Mouse (Mus musculus) bone marrow macrophage, adult 2 months (primary cell): Measurements from ENCODE around the gene Gipc3. TPM values are rescaled to one million over a fixed set of nuclear protein-coding genes. Genes with fewer than 3 reads are reported as not detected.

Experiments used
- H3K27ac ChIP-seq: 2 replicates; pipeline ENCODE4 v1.5.1; 2012; ENCODE audit warnings: low read depth, low read length; ENCODE audit not compliant: insufficient read depth
- H3K4me1 ChIP-seq: 2 replicates; pipeline ENCODE4 v1.6.1; 2012; ENCODE audit warnings: low read length; ENCODE audit not compliant: control insufficient read depth, insufficient read depth
- H3K4me3 ChIP-seq: 2 replicates; pipeline ENCODE4 v1.5.1; 2012; ENCODE audit warnings: mild to moderate bottlenecking, low read length, moderate library complexity; ENCODE audit not compliant: insufficient read depth
- CTCF ChIP-seq: IDR thresholded peaks from 2 replicates; pipeline ENCODE4 v1.5.1; 2012; ENCODE audit warnings: low read depth, mild to moderate bottlenecking, low read length, moderate library complexity
- POLR2A ChIP-seq: IDR thresholded peaks from 2 replicates; pipeline ENCODE4 v1.6.1; 2012; ENCODE audit warnings: mild to moderate bottlenecking, low read depth, low read length, borderline replicate concordance
- polyA plus RNA-seq: library from polyadenylated mRNA; stranded (reverse); fragments of >200 nt; gene quantifications from 2 replicates; pipeline ENCODE4 v1.2.4, GENCODE M21; 2012; ENCODE audit not compliant: missing spikeins, insufficient read depth, insufficient read length

Gipc3 gene
- not detected in 2 replicates for polyA plus RNA-seq

GRCm38 (mm10) chr10:81342686-81343505 lies at the start of gene Gipc3:
Gene Gipc3 (minus strand): TSS chr10:81343266.
- Histone ChIP-seq H3K4me1 (peaks cover 3% of the 10 kb centered on the region; the same call in 1 of the 2 replicates), H3K4me3 (peak within 1 kb of the TSS; percentile 60), H3K27ac (no peak within 1 kb of the TSS)
- no peak for TF ChIP-seq POLR2A

- Histone ChIP-seq H3K27ac (no peak within 1 kb of the TSS), H3K4me3 (no peak within 1 kb of the TSS), H3K4me1 (peaks cover 21% of the 10 kb centered on the region)
- TF ChIP-seq CTCF: no peak
- no peak for TF ChIP-seq POLR2A
Measured at GRCm38 (mm10) chr10:81392781-81393185, 49.7 kb upstream of the Gipc3 start, which contains the start of gene Smim24. Gene Smim24 (plus strand): TSS chr10:81393051.

GRCm38 (mm10) chr10:81392270-81392669 lies 49.2 kb upstream of the Gipc3 start:
- peaks cover 21% of the 10 kb centered on the region for H3K4me1 ChIP-seq
- TF ChIP-seq CTCF: no peak
- TF ChIP-seq POLR2A: no peak
- H3K27ac ChIP-seq: no peak overlapping the region
- H3K4me3 ChIP-seq: no peak overlapping the region

GRCm38 (mm10) chr10:81390678-81390965 lies 47.6 kb upstream of the Gipc3 start:
- H3K4me3 ChIP-seq: no peak overlapping the region
- no peak overlapping the region for H3K27ac ChIP-seq
- peaks cover 24% of the 10 kb centered on the region for H3K4me1 ChIP-seq
- TF ChIP-seq POLR2A: no peak
- TF ChIP-seq CTCF: no peak

GRCm38 (mm10) chr10:81389801-81390677 lies 47.0 kb upstream of the Gipc3 start:
- Histone ChIP-seq H3K27ac (peak overlapping the region; percentile 58), H3K4me1 (peaks cover 29% of the 10 kb centered on the region), H3K4me3 (no peak overlapping the region)
- TF ChIP-seq CTCF: peak; percentile 98
- no peak for TF ChIP-seq POLR2A

GRCm38 (mm10) chr10:81389373-81389772 lies 46.3 kb upstream of the Gipc3 start:
- peaks cover 29% of the 10 kb centered on the region for H3K4me1 ChIP-seq
- H3K27ac ChIP-seq: peak overlapping the region; percentile 58
- no peak overlapping the region for H3K4me3 ChIP-seq
- no peak for TF ChIP-seq POLR2A

- H3K4me3 ChIP-seq: no peak within 1 kb of the TSS
- peak within 1 kb of the TSS; percentile 58 for H3K27ac ChIP-seq
- H3K4me1 ChIP-seq: peaks cover 29% of the 10 kb centered on the region
- TF ChIP-seq CTCF: no peak
Measured at GRCm38 (mm10) chr10:81388505-81389055, 45.5 kb upstream of the Gipc3 start, which contains the start of gene Gm48552. Gene Gm48552 (plus strand): TSS chr10:81389005.

GRCm38 (mm10) chr10:81387716-81388115 lies 44.6 kb upstream of the Gipc3 start:
- Histone ChIP-seq H3K27ac (no peak overlapping the region), H3K4me3 (no peak overlapping the region), H3K4me1 (peaks cover 29% of the 10 kb centered on the region)
- TF ChIP-seq POLR2A: no peak
- TF ChIP-seq CTCF: no peak

GRCm38 (mm10) chr10:81385603-81386306 lies 42.7 kb upstream of the Gipc3 start:
- Histone ChIP-seq H3K4me1 (peaks cover 39% of the 10 kb centered on the region), H3K27ac (no peak overlapping the region), H3K4me3 (peak overlapping the region; percentile 92)
- TF ChIP-seq CTCF: no peak
- TF ChIP-seq POLR2A: no peak
